Mouse (Mus musculus) small intestine, adult 2 months (tissue): ENCODE results near the gene Ppp1r1a. TPM values are rescaled to one million over a fixed set of nuclear protein-coding genes. Genes with fewer than 3 reads are reported as not detected.

Source experiments
- H3K27ac ChIP-seq: fragments of 200-500 bp; 2 replicates; pipeline ENCODE4 v1.5.1; 2012; ENCODE audit warnings: low read depth, low read length, control low read depth, inconsistent platforms; ENCODE audit not compliant: insufficient read depth
- H3K27me3 ChIP-seq: fragments of 200-500 bp; 2 replicates; pipeline ENCODE4 v1.6.1; 2012; ENCODE audit warnings: mild to moderate bottlenecking, moderate library complexity, low read length, inconsistent platforms; ENCODE audit not compliant: control insufficient read depth, insufficient read depth
- H3K36me3 ChIP-seq: fragments of 200-500 bp; 2 replicates; pipeline ENCODE4 v1.6.1; 2012; ENCODE audit warnings: mild to moderate bottlenecking, low read length, control low read depth, inconsistent platforms; ENCODE audit not compliant: control insufficient read depth, insufficient read depth
- H3K4me1 ChIP-seq: fragments of 200-500 bp; 2 replicates; pipeline ENCODE4 v1.6.1; 2012; ENCODE audit warnings: low read length, inconsistent platforms, mixed read lengths; ENCODE audit not compliant: control insufficient read depth, insufficient read depth, insufficient read length
- H3K4me3 ChIP-seq: fragments of 200-500 bp; 2 replicates; pipeline ENCODE4 v1.5.1; 2012; ENCODE audit warnings: low read depth, mild to moderate bottlenecking, control low read depth, inconsistent platforms, low read length, moderate library complexity
- CTCF ChIP-seq: fragments of 200-500 bp; IDR thresholded peaks from 2 replicates; pipeline ENCODE4 v1.5.1; 2012; ENCODE audit warnings: low read depth, mild to moderate bottlenecking, control low read depth, inconsistent platforms, low read length, moderate library complexity, mixed read lengths; ENCODE audit not compliant: insufficient replicate concordance, insufficient read length; ENCODE audit errors: extremely low read depth
- POLR2A ChIP-seq: fragments of 200-500 bp; IDR thresholded peaks from 2 replicates; pipeline ENCODE4 v1.6.1; 2012; ENCODE audit warnings: low read depth, mild to moderate bottlenecking, control low read depth, inconsistent platforms, low read length, moderate library complexity
- WGBS: fragments of 180-500 bp; shearing (Covaris S2); methylation state at CpG from one replicate; pipeline ENCODE4 v1.1.7; 2018; 5-methylcytosine and 5-hydroxymethylcytosine counted together
- polyA plus RNA-seq: library from polyadenylated mRNA; depleted of rRNA; stranded (reverse); fragments of >200 nt; gene quantifications from 2 replicates; pipeline ENCODE4 v1.2.3, GENCODE M21; 2012

Ppp1r1a gene
- polyA plus RNA-seq, 1 experiment = 2.7 TPM

- H3K27me3 ChIP-seq = peaks cover 20% of the 10 kb centered on the region
- WGBS = 79% methylated on average over 7 of the region's 7 CpGs
Measured at GRCm38 (mm10) chr15:103534054-103534620, 3.7 kb downstream of the Ppp1r1a start.

GRCm38 (mm10) chr15:103530372-103530771 is 7.4 kb downstream of the Ppp1r1a start:
- no peak overlapping the region for H3K4me3 ChIP-seq
- no peaks in the 10 kb centered on the region for H3K27me3 ChIP-seq
- 0 out of 2 replicates have a peak, but pooled peaks cover 2% of the 10 kb centered on the region for H3K36me3 ChIP-seq
- no peak overlapping the region for H3K27ac ChIP-seq
- WGBS = 8% methylated on average over 5 of the region's 5 CpGs
- H3K4me1 ChIP-seq = no peaks in the 10 kb centered on the region
- TF ChIP-seq POLR2A (no peak), CTCF (peak; percentile 91; the same call in 1 of the 2 replicates)

More at GRCm38 (mm10) chr15:103534054-103534620, 3.7 kb downstream of the Ppp1r1a start:
- no peak overlapping the region for H3K27ac ChIP-seq
- no peak overlapping the region for H3K4me3 ChIP-seq
- TF ChIP-seq CTCF = no peak
- TF ChIP-seq POLR2A = no peak
- H3K4me1 ChIP-seq = 0 out of 2 replicates have a peak, but pooled peaks cover 4% of the 10 kb centered on the region
- no peaks in the 10 kb centered on the region for H3K36me3 ChIP-seq

- 55% methylated on average over 3 of the region's 3 CpGs for WGBS
- no peaks in the 10 kb centered on the region for H3K36me3 ChIP-seq
- H3K4me3 ChIP-seq = no peak overlapping the region
- TF ChIP-seq CTCF = no peak
- TF ChIP-seq POLR2A = no peak
- H3K27ac ChIP-seq = peak overlapping the region; percentile 28; the same call in 1 of the 2 replicates
- H3K27me3 ChIP-seq = no peaks in the 10 kb centered on the region
- H3K4me1 ChIP-seq = peaks cover 8% of the 10 kb centered on the region; the same call in 1 of the 2 replicates
Measured at GRCm38 (mm10) chr15:103523156-103523555, 14.6 kb downstream of the Ppp1r1a start.

- WGBS = 21% methylated on average over 3 of the region's 3 CpGs
- peak overlapping the region; percentile 28; the same call in 1 of the 2 replicates for H3K27ac ChIP-seq
- peaks cover 8% of the 10 kb centered on the region; the same call in 1 of the 2 replicates for H3K4me1 ChIP-seq
- no peaks in the 10 kb centered on the region for H3K27me3 ChIP-seq
- no peaks in the 10 kb centered on the region for H3K36me3 ChIP-seq
- TF ChIP-seq CTCF = no peak
- TF ChIP-seq POLR2A = no peak
- H3K4me3 ChIP-seq = no peak overlapping the region
Measured at GRCm38 (mm10) chr15:103522458-103523099, 15.2 kb downstream of the Ppp1r1a start.

- H3K36me3 ChIP-seq = no peaks in the 10 kb centered on the region
- no peak overlapping the region for H3K27ac ChIP-seq
- no peaks in the 10 kb centered on the region for H3K27me3 ChIP-seq
- WGBS = 57% methylated on average over 4 of the region's 4 CpGs
- no peak for TF ChIP-seq POLR2A
- no peak overlapping the region for H3K4me3 ChIP-seq
- peaks cover 15% of the 10 kb centered on the region; the same call in 1 of the 2 replicates for H3K4me1 ChIP-seq
Measured at GRCm38 (mm10) chr15:103519386-103520378, 18.1 kb downstream of the Ppp1r1a start.

- Histone ChIP-seq H3K4me3 (no peak overlapping the region), H3K36me3 (no peaks in the 10 kb centered on the region), H3K27ac (no peak overlapping the region), H3K27me3 (no peaks in the 10 kb centered on the region), H3K4me1 (peaks cover 17% of the 10 kb centered on the region; the same call in 1 of the 2 replicates)
- WGBS = 64% methylated on average over 5 of the region's 5 CpGs
- TF ChIP-seq CTCF = no peak
- TF ChIP-seq POLR2A = no peak
Measured at GRCm38 (mm10) chr15:103518600-103519385, 19.0 kb downstream of the Ppp1r1a start.
